Mouse (Mus musculus) forebrain, embryonic 13.5 days (tissue): ENCODE measurements around the gene Ascl5. TPM values are rescaled to one million over a fixed set of nuclear protein-coding genes. Genes with fewer than 3 reads are reported as not detected.

ENCODE experiments used
- ATAC-seq: fragments of 200-750 bp; cut with Nextera tagmentation; 2 replicates; pipeline ENCODE4 v1.8.0; 2017
- H3K27ac ChIP-seq: fragments of 300-500 bp; sonication (generic); 2 replicates; pipeline ENCODE4 v1.5.1; 2015; ENCODE audit warnings: inconsistent platforms, mild to moderate bottlenecking, moderate library complexity
- H3K27me3 ChIP-seq: fragments of 300-500 bp; sonication (generic); 2 replicates; pipeline ENCODE4 v1.6.1; 2015; ENCODE audit warnings: mild to moderate bottlenecking, inconsistent platforms
- H3K36me3 ChIP-seq: fragments of 300-500 bp; sonication (generic); 2 replicates; pipeline ENCODE4 v1.6.1; 2015; ENCODE audit warnings: mild to moderate bottlenecking, inconsistent platforms; ENCODE audit not compliant: poor library complexity, severe bottlenecking
- H3K4me1 ChIP-seq: fragments of 300-500 bp; sonication (generic); 2 replicates; pipeline ENCODE4 v1.6.1; 2015; ENCODE audit warnings: inconsistent platforms
- H3K4me2 ChIP-seq: fragments of 300-500 bp; sonication (generic); 2 replicates; pipeline ENCODE4 v1.6.1; 2015; ENCODE audit warnings: inconsistent platforms, mild to moderate bottlenecking, moderate library complexity
- H3K4me3 ChIP-seq: fragments of 300-500 bp; sonication (generic); 2 replicates; pipeline ENCODE4 v1.5.1; 2015; ENCODE audit warnings: mild to moderate bottlenecking, inconsistent platforms
- H3K9ac ChIP-seq: fragments of 300-500 bp; sonication (generic); 2 replicates; pipeline ENCODE4 v1.6.1; 2015; ENCODE audit warnings: mild to moderate bottlenecking, inconsistent platforms
- H3K9me3 ChIP-seq: fragments of 300-500 bp; sonication (generic); replicated peaks from 2 replicates; pipeline ENCODE4 v1.6.1; 2016; ENCODE audit warnings: inconsistent platforms
- WGBS: fragments of 180-500 bp; shearing (Covaris S2); methylation state at CpG from one replicate; pipeline ENCODE4 v1.1.7; 2015; 5-methylcytosine and 5-hydroxymethylcytosine counted together
- polyA plus RNA-seq: library from polyadenylated mRNA; unstranded; fragments of >200 nt; fragmentation: Nextera tagmentation; extraction: Ambion mirVana; gene quantifications from 2 replicates; pipeline ENCODE4 v1.2.1, GENCODE M21; 2015

Gene Ascl5
- polyA plus RNA-seq, result not detected in 2 replicates

- peaks cover 45% of the 10 kb centered on the region for H3K27me3 ChIP-seq
Observed at GRCm38 (mm10) chr1:136050312-136051012, at the start of gene Ascl5. Gene Ascl5 (plus strand): TSS chr1:136050804.

GRCm38 (mm10) chr1:136001438-136001837 is 49.2 kb upstream of the Ascl5 start:
- ATAC-seq, result no peak
- H3K4me2 ChIP-seq, result no peak overlapping the region
- H3K9me3 ChIP-seq, result no peaks in the 10 kb centered on the region
- H3K27me3 ChIP-seq, result peaks cover 4% of the 10 kb centered on the region
- no peaks in the 10 kb centered on the region for H3K36me3 ChIP-seq
- no peaks in the 10 kb centered on the region for H3K4me1 ChIP-seq
- H3K9ac ChIP-seq, result no peak overlapping the region
- H3K4me3 ChIP-seq, result no peak overlapping the region
- WGBS, result 84% methylated on average over 2 of the region's 2 CpGs
- H3K27ac ChIP-seq, result no peak overlapping the region

More at GRCm38 (mm10) chr1:136050312-136051012, at the start of gene Ascl5:
- no peak for ATAC-seq
- H3K36me3 ChIP-seq, result no peaks in the 10 kb centered on the region
- H3K4me3 ChIP-seq, result peak within 1 kb of the TSS; percentile 40
- peaks cover 13% of the 10 kb centered on the region for H3K4me1 ChIP-seq
- no peaks in the 10 kb centered on the region for H3K9me3 ChIP-seq
- peak within 1 kb of the TSS; percentile 70 for H3K4me2 ChIP-seq
- WGBS, result 16% methylated on average over 29 of the region's 29 CpGs
- no peak within 1 kb of the TSS for H3K27ac ChIP-seq
- H3K9ac ChIP-seq, result peak within 1 kb of the TSS; percentile 52

DNA sequence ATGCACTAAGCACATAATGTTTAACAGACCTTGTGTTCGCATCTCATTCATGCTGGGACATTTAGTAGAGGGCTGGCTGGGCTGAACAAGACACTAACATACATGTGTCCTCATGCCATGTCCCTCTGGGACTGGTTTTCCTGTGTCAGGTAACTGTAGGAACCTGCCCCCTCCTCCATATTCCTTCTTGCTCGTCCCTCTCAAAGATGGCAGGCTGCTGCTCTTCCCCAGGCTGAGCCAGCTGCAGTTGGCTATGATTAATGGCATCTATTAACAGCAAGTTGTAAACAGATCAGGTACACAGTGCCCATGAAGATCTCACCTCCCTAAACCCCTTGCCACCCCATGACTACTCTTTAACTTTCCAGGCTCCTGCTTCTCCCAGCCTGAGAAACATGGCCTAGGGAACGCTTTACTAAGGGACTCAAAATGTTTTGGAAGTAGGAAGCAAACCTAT is 44.3 kb upstream of the Ascl5 start, which contains the start of gene Igfn1:
Gene Igfn1 (minus strand): TSS at position 51 of the 457 bp plus-strand sequence.
- H3K4me1 ChIP-seq, result peaks cover 11% of the 10 kb centered on the region
- H3K27ac ChIP-seq, result no peak within 1 kb of the TSS
- WGBS, result 83% methylated on average over 3 of the region's 3 CpGs
- peak within 1 kb of the TSS; percentile 74 for H3K4me2 ChIP-seq
- no peak within 1 kb of the TSS for H3K9ac ChIP-seq
- no peaks in the 10 kb centered on the region for H3K9me3 ChIP-seq
- H3K4me3 ChIP-seq, result no peak within 1 kb of the TSS; the same call in 1 of the 2 replicates
- H3K27me3 ChIP-seq, result peaks cover 24% of the 10 kb centered on the region
- H3K36me3 ChIP-seq, result no peaks in the 10 kb centered on the region
- ATAC-seq, result no peak

DNA sequence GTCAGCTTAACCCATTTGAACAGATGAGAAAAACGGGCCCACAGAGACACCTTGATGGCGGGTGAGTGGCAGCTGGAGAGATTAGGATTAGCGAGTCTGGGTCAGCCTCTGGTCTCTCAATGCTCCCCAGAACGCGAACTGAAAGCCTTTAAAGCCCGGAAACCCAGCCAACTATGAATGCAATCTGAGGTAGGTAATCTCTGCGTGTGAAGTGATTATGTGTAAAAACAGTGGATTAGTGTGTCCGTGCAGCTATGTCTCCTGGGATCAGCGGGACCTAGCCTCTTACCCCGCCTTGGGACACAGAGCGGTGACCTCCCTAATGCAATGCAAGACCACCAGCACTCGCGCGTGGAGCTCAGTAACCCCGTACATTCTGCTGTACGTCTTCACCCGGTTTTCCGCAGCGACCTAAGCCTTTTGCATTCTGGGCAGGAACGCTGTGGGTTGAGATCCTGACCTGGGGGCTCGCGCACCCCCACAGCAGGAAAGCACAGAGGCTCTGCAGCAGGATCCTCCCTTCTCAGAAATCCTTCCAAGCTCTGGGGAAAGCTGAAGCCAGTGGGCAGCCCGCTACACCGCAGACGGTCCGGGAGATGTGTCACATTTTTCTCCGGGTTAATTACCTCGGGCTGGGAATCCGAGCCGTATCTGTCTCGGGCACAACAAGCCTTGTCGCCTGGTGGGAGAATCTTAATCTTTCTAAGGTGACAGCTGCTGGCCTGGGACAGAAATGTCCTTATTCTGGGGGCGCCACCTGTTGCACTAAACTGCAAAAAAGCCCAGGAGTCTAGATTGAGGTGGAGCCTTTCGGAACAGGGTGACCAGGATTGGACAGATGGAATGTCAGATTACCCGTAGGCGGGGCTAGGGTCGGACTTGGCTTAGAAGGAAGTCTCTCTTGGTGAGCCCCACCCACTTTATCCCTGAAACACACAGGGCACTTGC is 43.1 kb upstream of the Ascl5 start, which contains the start of gene Tmem9:
Gene Tmem9 (plus strand): TSS at position 940 of the 948 bp plus-strand sequence.
- Histone ChIP-seq H3K9me3 (no peaks in the 10 kb centered on the region), H3K27me3 (peaks cover 24% of the 10 kb centered on the region), H3K9ac (peak within 1 kb of the TSS; percentile 61), H3K4me2 (peak within 1 kb of the TSS; percentile 74), H3K4me1 (peaks cover 11% of the 10 kb centered on the region), H3K27ac (no peak within 1 kb of the TSS), H3K36me3 (no peaks in the 10 kb centered on the region), H3K4me3 (peak within 1 kb of the TSS; percentile 39)
- peak; percentile 84 for ATAC-seq
- WGBS, result 2% methylated on average over 37 of the region's 37 CpGs

GRCm38 (mm10) chr1:136008159-136008533 is 42.5 kb upstream of the Ascl5 start:
- no peak for ATAC-seq
- peaks cover 24% of the 10 kb centered on the region for H3K27me3 ChIP-seq
- H3K4me3 ChIP-seq, result peak overlapping the region; percentile 39
- peaks cover 11% of the 10 kb centered on the region for H3K4me1 ChIP-seq
- H3K36me3 ChIP-seq, result no peaks in the 10 kb centered on the region
- no peak overlapping the region for H3K9ac ChIP-seq
- WGBS, result 20% methylated on average over 8 of the region's 8 CpGs
- H3K9me3 ChIP-seq, result no peaks in the 10 kb centered on the region
- H3K4me2 ChIP-seq, result peak overlapping the region; percentile 74
- no peak overlapping the region for H3K27ac ChIP-seq

DNA sequence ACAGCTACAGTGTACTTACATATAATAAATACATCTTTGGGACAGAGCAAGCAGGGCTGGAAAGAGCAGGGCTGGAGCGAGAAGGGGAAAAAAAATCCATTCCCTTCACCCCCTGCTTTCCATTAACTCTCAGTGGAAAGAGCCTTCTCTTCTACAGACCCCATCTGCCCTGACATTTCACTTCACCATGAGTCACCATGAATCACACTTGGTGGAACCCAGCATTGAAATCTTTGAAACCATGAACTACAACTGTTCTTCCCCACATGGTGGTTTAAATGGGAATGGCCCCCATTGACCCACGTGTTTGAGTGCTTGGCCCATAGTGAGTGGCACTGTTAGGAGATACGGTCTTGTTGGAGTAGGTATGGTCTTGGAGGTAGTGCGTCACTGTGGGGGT is 40.4 kb upstream of the Ascl5 start:
- Histone ChIP-seq H3K36me3 (no peaks in the 10 kb centered on the region), H3K27me3 (peaks cover 24% of the 10 kb centered on the region), H3K4me3 (no peak overlapping the region), H3K27ac (no peak overlapping the region), H3K4me1 (peaks cover 11% of the 10 kb centered on the region), H3K4me2 (no peak overlapping the region), H3K9ac (no peak overlapping the region), H3K9me3 (no peaks in the 10 kb centered on the region)
- WGBS, result 85% methylated on average over 4 of the region's 4 CpGs
- no peak for ATAC-seq

- peaks cover 7% of the 10 kb centered on the region for H3K4me1 ChIP-seq
- H3K4me2 ChIP-seq, result no peak overlapping the region
- 87% methylated on average over 4 of the region's 4 CpGs for WGBS
- H3K36me3 ChIP-seq, result no peaks in the 10 kb centered on the region
- no peaks in the 10 kb centered on the region for H3K9me3 ChIP-seq
- ATAC-seq, result no peak
- H3K9ac ChIP-seq, result no peak overlapping the region
- no peak overlapping the region for H3K4me3 ChIP-seq
- H3K27me3 ChIP-seq, result peaks cover 8% of the 10 kb centered on the region
- H3K27ac ChIP-seq, result no peak overlapping the region
Observed at GRCm38 (mm10) chr1:136013513-136013912, 37.1 kb upstream of the Ascl5 start.

GRCm38 (mm10) chr1:136014796-136015502 is 35.7 kb upstream of the Ascl5 start:
- H3K4me2 ChIP-seq, result no peak overlapping the region
- no peak overlapping the region for H3K27ac ChIP-seq
- WGBS, result 83% methylated on average over 2 of the region's 2 CpGs
- H3K9ac ChIP-seq, result no peak overlapping the region
- no peak for ATAC-seq
- no peak overlapping the region for H3K4me3 ChIP-seq
- no peaks in the 10 kb centered on the region for H3K36me3 ChIP-seq
- no peaks in the 10 kb centered on the region for H3K27me3 ChIP-seq
- peaks cover 18% of the 10 kb centered on the region for H3K4me1 ChIP-seq
- no peaks in the 10 kb centered on the region for H3K9me3 ChIP-seq

DNA sequence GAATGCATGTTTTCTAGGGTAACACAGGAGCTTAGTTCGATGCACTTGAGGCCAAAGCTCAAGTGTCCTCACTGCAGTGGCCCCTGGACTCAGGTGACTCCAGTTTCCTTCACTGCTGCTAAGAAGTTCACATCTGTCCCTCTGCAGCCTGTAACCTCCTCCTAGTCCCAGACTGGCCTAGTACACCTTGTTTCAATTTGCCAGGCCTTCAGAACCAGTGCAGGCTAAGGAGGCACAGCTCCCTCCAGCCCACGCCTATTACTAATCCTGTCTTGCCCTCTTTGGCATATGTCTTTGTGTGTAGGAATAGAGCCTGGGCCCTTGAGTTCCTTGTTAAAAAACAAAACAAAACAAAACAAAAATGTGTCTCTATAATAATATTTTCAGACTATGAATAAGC is 33.3 kb upstream of the Ascl5 start:
- no peaks in the 10 kb centered on the region for H3K9me3 ChIP-seq
- H3K4me2 ChIP-seq, result peak overlapping the region; percentile 34; the same call in 1 of the 2 replicates
- H3K4me1 ChIP-seq, result peaks cover 18% of the 10 kb centered on the region
- WGBS, result 72% methylated on average over 2 of the region's 2 CpGs
- peaks cover 20% of the 10 kb centered on the region for H3K36me3 ChIP-seq
- ATAC-seq, result peak; percentile 50; the same call in 1 of the 2 replicates
- H3K9ac ChIP-seq, result no peak overlapping the region
- H3K27ac ChIP-seq, result peak overlapping the region; percentile 58; the same call in 1 of the 2 replicates
- H3K27me3 ChIP-seq, result no peaks in the 10 kb centered on the region
- no peak overlapping the region for H3K4me3 ChIP-seq

GRCm38 (mm10) chr1:136017907-136018313 is 32.7 kb upstream of the Ascl5 start:
- 0% methylated on average over 22 of the region's 22 CpGs for WGBS
- Histone ChIP-seq H3K4me2 (peak overlapping the region; percentile 94), H3K9me3 (no peaks in the 10 kb centered on the region), H3K4me1 (peaks cover 18% of the 10 kb centered on the region), H3K27ac (peak overlapping the region; percentile 58; the same call in 1 of the 2 replicates), H3K36me3 (peaks cover 26% of the 10 kb centered on the region), H3K27me3 (no peaks in the 10 kb centered on the region), H3K9ac (peak overlapping the region; percentile 85), H3K4me3 (peak overlapping the region; percentile 69)
- ATAC-seq, result peak; percentile 100

DNA sequence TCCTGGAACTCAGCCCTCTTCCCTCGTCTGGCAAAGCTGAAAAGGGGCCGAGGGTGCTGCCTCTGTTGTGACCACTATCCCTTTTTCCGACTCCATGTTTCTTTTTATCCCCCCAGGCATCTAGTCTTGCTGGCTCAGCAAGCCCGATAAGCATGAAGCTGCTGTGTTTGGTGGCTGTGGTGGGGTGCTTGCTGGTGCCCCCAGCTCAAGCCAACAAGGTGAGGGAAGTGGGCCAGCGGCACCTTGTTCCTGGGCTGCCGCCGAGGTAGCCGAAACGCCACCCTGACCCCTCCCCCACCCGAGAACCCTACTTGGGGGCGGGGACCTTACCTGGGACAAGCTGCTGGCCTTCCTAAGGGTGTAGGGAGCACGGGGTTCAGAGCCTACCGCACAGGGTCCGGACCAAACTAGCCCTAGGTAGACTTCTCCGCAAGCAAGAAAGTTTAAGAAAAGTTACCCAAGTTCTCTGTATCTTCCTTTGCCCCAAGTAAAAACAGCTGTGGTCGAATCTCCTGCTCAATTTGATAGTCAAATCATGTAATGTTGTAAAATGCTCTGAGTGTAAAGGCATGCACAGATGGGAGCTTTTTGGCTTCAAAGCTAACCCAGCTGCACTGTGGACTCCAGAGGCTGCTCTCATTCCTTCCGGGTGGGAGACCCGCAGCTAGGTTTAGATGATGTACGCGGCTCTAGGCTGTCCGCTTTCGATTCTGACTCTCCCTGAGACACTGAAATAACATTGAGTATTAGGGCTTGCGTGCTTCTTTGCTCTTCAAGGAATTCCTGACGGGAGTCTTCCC is 32.0 kb upstream of the Ascl5 start:
- Histone ChIP-seq H3K4me1 (peaks cover 18% of the 10 kb centered on the region), H3K27me3 (no peaks in the 10 kb centered on the region), H3K4me3 (peak overlapping the region; percentile 69), H3K36me3 (peaks cover 33% of the 10 kb centered on the region), H3K27ac (peak overlapping the region; percentile 27; the same call in 1 of the 2 replicates), H3K9ac (peak overlapping the region; percentile 85), H3K4me2 (peak overlapping the region; percentile 94), H3K9me3 (no peaks in the 10 kb centered on the region)
- 7% methylated on average over 24 of the region's 24 CpGs for WGBS
- peak; percentile 26 for ATAC-seq
